Mouse (Mus musculus): ENCODE data around the gene Larp4. TPM values are rescaled to one million over a fixed set of nuclear protein-coding genes. Genes with fewer than 3 reads are reported as not detected.

The Larp4 gene
- polyA plus RNA-seq, 1 experiment from 2014 or later: 38.0 TPM

Other genes starting within 250 kb of the Larp4 start
- 129 and 131 TPM in 2 replicates for gene Cox14, start 244.4 kb upstream of the Larp4 start, polyA plus RNA-seq (2016; fragmentation: Nextera tagmentation; extraction: Ambion mirVana)
- 60.2 and 63.8 TPM in 2 replicates for gene Cers5, start 197.2 kb upstream of the Larp4 start, polyA plus RNA-seq (2016; fragmentation: Nextera tagmentation; extraction: Ambion mirVana)
- gene Lima1, start 94.6 kb upstream of the Larp4 start, polyA plus RNA-seq (2016; fragmentation: Nextera tagmentation; extraction: Ambion mirVana): 62.3 and 65.4 TPM in 2 replicates
- gene Fam186a, start 3.0 kb upstream of the Larp4 start, polyA plus RNA-seq (2016; fragmentation: Nextera tagmentation; extraction: Ambion mirVana): not detected in 2 replicates
- gene Dip2b, start 68.6 kb downstream of the Larp4 start, polyA plus RNA-seq (2016; fragmentation: Nextera tagmentation; extraction: Ambion mirVana): 16.2 and 16.9 TPM in 2 replicates

All from embryonic facial prominence, embryonic 10.5 days (tissue).